Mouse (Mus musculus): ENCODE results near the gene Kcnt1. TPM values are rescaled to one million over a fixed set of nuclear protein-coding genes. Genes with fewer than 3 reads are reported as not detected.

Gene Kcnt1
- total RNA-seq, 2 experiments from 2014 or later, result 0.34 to 0.47 TPM

Other genes with a start within 250 kb of the Kcnt1 start
- not detected for gene Ccdc183, start 246.1 kb upstream of the Kcnt1 start, total RNA-seq (2021)
- 10 to 100 TPM; 17.1 to 17.3 TPM for gene Tmem141, start 241.7 kb upstream of the Kcnt1 start, total RNA-seq (2021)
- gene Fcna, start 235.7 kb upstream of the Kcnt1 start, total RNA-seq (2021), result 1 to 10 TPM; 2.4 to 3.0 TPM
- 1 to 10 TPM; 4.5 to 5.0 TPM for gene Lcn8, start 210.6 kb upstream of the Kcnt1 start, total RNA-seq (2021)
- not detected for gene Lcn5, start 205.8 kb upstream of the Kcnt1 start, total RNA-seq (2021)
- gene Lcn6, start 186.9 kb upstream of the Kcnt1 start, total RNA-seq (2021), result not detected
- gene Lcn10, start 181.0 kb upstream of the Kcnt1 start, total RNA-seq (2021), result not detected
- gene Obp2a, start 163.7 kb upstream of the Kcnt1 start, total RNA-seq (2021), result not detected
- gene Bmyc, start 157.0 kb upstream of the Kcnt1 start, total RNA-seq (2021), result 10 to 100 TPM; 15.6 to 16.3 TPM
- not detected for gene Obp2b, start 126.7 kb upstream of the Kcnt1 start, total RNA-seq (2021)
- gene Lcn3, start 98.2 kb upstream of the Kcnt1 start, total RNA-seq (2021), result not detected
- gene Lcn11, start 86.7 kb upstream of the Kcnt1 start, total RNA-seq (2021), result not detected
- gene Gm13539, start 81.5 kb upstream of the Kcnt1 start, total RNA-seq (2021), result not detected
- not detected for gene Glt6d1, start 47.9 kb upstream of the Kcnt1 start, total RNA-seq (2021)
- not detected for gene Lcn9, start 40.6 kb upstream of the Kcnt1 start, total RNA-seq (2021)
- gene Sohlh1, start 16.5 kb upstream of the Kcnt1 start, total RNA-seq (2021), result not detected
- gene Camsap1, start 119.5 kb downstream of the Kcnt1 start, total RNA-seq (2021), result 10 to 100 TPM; 41.6 to 52.5 TPM
- gene Ubac1, start 158.0 kb downstream of the Kcnt1 start, total RNA-seq (2021), result 100 to 1,000 TPM; 210 to 235 TPM

Measured in gastrocnemius, adult 18-20 months (tissue).